Mouse (Mus musculus): ENCODE measurements at regions not wholly inside any gene's neighbourhood (a gene's known extent, or its start where the extent isn't known, plus 50 kb on each side); places are given as distances from the start of the nearest gene placed in this dataset.

DNA sequence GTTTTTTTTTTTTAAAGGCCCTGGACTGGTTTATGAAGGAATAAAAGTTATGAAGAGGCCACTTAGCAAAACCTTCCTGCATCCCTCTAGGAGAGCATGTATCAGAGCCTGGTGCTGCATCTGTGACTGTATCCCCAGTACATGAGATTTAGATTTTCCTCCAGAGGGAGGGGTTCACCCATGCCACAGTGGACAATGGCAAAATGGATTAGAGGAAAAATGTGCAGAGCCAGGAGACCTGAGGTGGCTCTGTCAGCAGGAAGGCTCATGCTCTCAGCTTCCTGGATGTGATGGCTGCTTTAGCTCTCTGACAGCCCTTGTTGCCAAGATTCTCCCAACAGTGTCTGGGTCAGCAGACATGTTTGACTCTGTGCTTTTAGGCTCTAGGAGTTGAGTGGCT, 298.2 kb downstream of the Eipr1 start:
- H3K4me3 ChIP-seq (ENCODE audit: low read depth, low read length), result no peak overlapping the region
- H3K4me2 ChIP-seq (ENCODE audit: low read depth, low read length), result no peak overlapping the region
- H3K4me1 ChIP-seq (ENCODE audit: control insufficient read depth, insufficient read depth), result no peaks in the 10 kb centered on the region
- H3K27ac ChIP-seq (ENCODE audit: low read depth), result no peak overlapping the region
- H3K27me3 ChIP-seq (ENCODE audit: control insufficient read depth, insufficient read depth, low read length), result no peaks in the 10 kb centered on the region
- TF ChIP-seq EP300 (IDR thresholded peaks at IDR 0.05; ENCODE audit: low read depth), result no peak
- TF ChIP-seq CTCF (IDR thresholded peaks at IDR 0.05; ENCODE audit: low read depth), result no peak
- ATAC-seq (ENCODE audit: insufficient read depth, low read depth), result no peak
- no peak for DNase-seq (ENCODE audit: low spot score)
- H3K9ac ChIP-seq (replicated peaks; ENCODE audit: low read depth, low read length), result no peak overlapping the region
- no peaks in the 10 kb centered on the region for H3K9me3 ChIP-seq (replicated peaks; ENCODE audit: control insufficient read depth, low read length)
- H3K36me3 ChIP-seq (replicated peaks; ENCODE audit: control insufficient read depth, insufficient read depth, low read length), result no peaks in the 10 kb centered on the region

GRCm38 (mm10) chr12:29050516-29051251, 299.1 kb downstream of the Eipr1 start:
- TF ChIP-seq CTCF (IDR thresholded peaks at IDR 0.05; ENCODE audit: low read depth), result no peak
- TF ChIP-seq EP300 (IDR thresholded peaks at IDR 0.05; ENCODE audit: low read depth), result no peak
- Histone ChIP-seq H3K9ac (replicated peaks; ENCODE audit: low read depth, low read length) (no peak overlapping the region), H3K36me3 (replicated peaks; ENCODE audit: control insufficient read depth, insufficient read depth, low read length) (no peaks in the 10 kb centered on the region), H3K4me3 (ENCODE audit: low read depth, low read length) (no peak overlapping the region), H3K4me1 (ENCODE audit: control insufficient read depth, insufficient read depth) (no peaks in the 10 kb centered on the region), H3K4me2 (ENCODE audit: low read depth, low read length) (no peak overlapping the region), H3K9me3 (replicated peaks; ENCODE audit: control insufficient read depth, low read length) (no peaks in the 10 kb centered on the region), H3K27ac (ENCODE audit: low read depth) (no peak overlapping the region), H3K27me3 (ENCODE audit: control insufficient read depth, insufficient read depth, low read length) (no peaks in the 10 kb centered on the region)
- WGBS, result 40% methylated on average over 8 of the region's 8 CpGs
- ATAC-seq (ENCODE audit: insufficient read depth, low read depth) (no peak), DNase-seq (ENCODE audit: low spot score) (peak; percentile 15)

GRCm38 (mm10) chr12:29054367-29054766, 302.8 kb downstream of the Eipr1 start:
- Histone ChIP-seq H3K9me3 (replicated peaks; ENCODE audit: control insufficient read depth, low read length) (no peaks in the 10 kb centered on the region), H3K36me3 (replicated peaks; ENCODE audit: control insufficient read depth, insufficient read depth, low read length) (no peaks in the 10 kb centered on the region), H3K4me3 (ENCODE audit: low read depth, low read length) (no peak overlapping the region), H3K27ac (ENCODE audit: low read depth) (no peak overlapping the region), H3K4me2 (ENCODE audit: low read depth, low read length) (no peak overlapping the region), H3K27me3 (ENCODE audit: control insufficient read depth, insufficient read depth, low read length) (no peaks in the 10 kb centered on the region), H3K4me1 (ENCODE audit: control insufficient read depth, insufficient read depth) (no peaks in the 10 kb centered on the region), H3K9ac (replicated peaks; ENCODE audit: low read depth, low read length) (no peak overlapping the region)
- ATAC-seq (ENCODE audit: insufficient read depth, low read depth) (no peak), DNase-seq (ENCODE audit: low spot score) (no peak)
- TF ChIP-seq EP300 (IDR thresholded peaks at IDR 0.05; ENCODE audit: low read depth) (no peak), CTCF (IDR thresholded peaks at IDR 0.05; ENCODE audit: low read depth) (no peak)
- WGBS, result 28% methylated on average over 7 of the region's 7 CpGs

GRCm38 (mm10) chr12:29062025-29062637, 310.5 kb downstream of the Eipr1 start:
- no peak overlapping the region for H3K9ac ChIP-seq (replicated peaks; ENCODE audit: low read depth, low read length)
- TF ChIP-seq EP300 (IDR thresholded peaks at IDR 0.05; ENCODE audit: low read depth) (no peak), CTCF (IDR thresholded peaks at IDR 0.05; ENCODE audit: low read depth) (no peak)
- no peak overlapping the region for H3K4me2 ChIP-seq (ENCODE audit: low read depth, low read length)
- H3K4me1 ChIP-seq (ENCODE audit: control insufficient read depth, insufficient read depth), result no peaks in the 10 kb centered on the region
- no peaks in the 10 kb centered on the region for H3K9me3 ChIP-seq (replicated peaks; ENCODE audit: control insufficient read depth, low read length)
- ATAC-seq (ENCODE audit: insufficient read depth, low read depth), result no peak
- H3K4me3 ChIP-seq (ENCODE audit: low read depth, low read length), result no peak overlapping the region
- H3K36me3 ChIP-seq (replicated peaks; ENCODE audit: control insufficient read depth, insufficient read depth, low read length), result no peaks in the 10 kb centered on the region
- DNase-seq (ENCODE audit: low spot score), result no peak
- 64% methylated on average over 14 of the region's 14 CpGs for WGBS
- no peak overlapping the region for H3K27ac ChIP-seq (ENCODE audit: low read depth)
- no peaks in the 10 kb centered on the region for H3K27me3 ChIP-seq (ENCODE audit: control insufficient read depth, insufficient read depth, low read length)

GRCm38 (mm10) chr12:29062801-29063200, 311.2 kb downstream of the Eipr1 start:
- H3K4me3 ChIP-seq (ENCODE audit: low read depth, low read length), result no peak overlapping the region
- no peaks in the 10 kb centered on the region for H3K36me3 ChIP-seq (replicated peaks; ENCODE audit: control insufficient read depth, insufficient read depth, low read length)
- no peak for DNase-seq (ENCODE audit: low spot score)
- no peak for ATAC-seq (ENCODE audit: insufficient read depth, low read depth)
- no peak overlapping the region for H3K4me2 ChIP-seq (ENCODE audit: low read depth, low read length)
- TF ChIP-seq EP300 (IDR thresholded peaks at IDR 0.05; ENCODE audit: low read depth) (no peak), CTCF (IDR thresholded peaks at IDR 0.05; ENCODE audit: low read depth) (no peak)
- H3K4me1 ChIP-seq (ENCODE audit: control insufficient read depth, insufficient read depth), result no peaks in the 10 kb centered on the region
- H3K9ac ChIP-seq (replicated peaks; ENCODE audit: low read depth, low read length), result no peak overlapping the region
- no peak overlapping the region for H3K27ac ChIP-seq (ENCODE audit: low read depth)
- H3K9me3 ChIP-seq (replicated peaks; ENCODE audit: control insufficient read depth, low read length), result no peaks in the 10 kb centered on the region
- H3K27me3 ChIP-seq (ENCODE audit: control insufficient read depth, insufficient read depth, low read length), result no peaks in the 10 kb centered on the region
- 78% methylated on average over 3 of the region's 3 CpGs for WGBS

DNA sequence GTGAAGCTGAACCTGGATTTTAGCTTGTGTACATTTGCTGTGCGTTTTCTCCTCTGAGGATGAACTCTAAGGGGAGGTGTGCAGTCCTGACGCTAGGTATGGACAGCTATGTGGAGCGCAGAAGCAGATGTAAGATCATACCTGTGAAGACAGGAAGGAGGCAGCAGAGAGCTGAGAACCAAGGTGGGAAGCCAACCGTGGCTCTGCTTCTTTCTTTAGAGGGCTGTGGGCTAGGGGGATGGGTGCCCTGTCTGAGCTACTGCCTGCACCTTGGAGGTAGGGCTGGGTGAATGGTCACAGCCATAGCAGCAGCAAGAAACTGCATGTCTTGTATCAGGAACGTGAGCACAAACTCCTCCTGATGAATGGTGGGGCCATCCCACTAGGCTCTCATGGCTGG, 316.6 kb downstream of the Eipr1 start:
- 32% methylated on average over 5 of the region's 5 CpGs for WGBS
- Histone ChIP-seq H3K4me2 (ENCODE audit: low read depth, low read length) (no peak overlapping the region), H3K4me3 (ENCODE audit: low read depth, low read length) (no peak overlapping the region), H3K4me1 (ENCODE audit: control insufficient read depth, insufficient read depth) (no peaks in the 10 kb centered on the region), H3K9ac (replicated peaks; ENCODE audit: low read depth, low read length) (no peak overlapping the region), H3K27ac (ENCODE audit: low read depth) (no peak overlapping the region), H3K9me3 (replicated peaks; ENCODE audit: control insufficient read depth, low read length) (no peaks in the 10 kb centered on the region), H3K27me3 (ENCODE audit: control insufficient read depth, insufficient read depth, low read length) (no peaks in the 10 kb centered on the region), H3K36me3 (replicated peaks; ENCODE audit: control insufficient read depth, insufficient read depth, low read length) (no peaks in the 10 kb centered on the region)
- ATAC-seq (ENCODE audit: insufficient read depth, low read depth) (no peak), DNase-seq (ENCODE audit: low spot score) (no peak)
- TF ChIP-seq EP300 (IDR thresholded peaks at IDR 0.05; ENCODE audit: low read depth) (no peak), CTCF (IDR thresholded peaks at IDR 0.05; ENCODE audit: low read depth) (peak; percentile 53)

All from heart, postnatal 0 days (tissue).